Mouse (Mus musculus) right cerebral cortex, postnatal 25 days (tissue): Measurements from ENCODE around the gene Suv39h1.
"Not testable (repeated sequence)": the region's sequence is repeated elsewhere in the genome, so short reads cannot be mapped to it uniquely, and the experiment has no call there.

Experiments
- DNase-seq: peaks from one replicate; pipeline ENCODE4 v3.0.0; 2022

Suv39h1 gene

GRCm38 (mm10) chrX:8074430-8075014 is at the start of gene Suv39h1:
Gene Suv39h1, minus strand, starts transcription at chrX:8074760.
- DNase-seq = peak; percentile 91

GRCm38 (mm10) chrX:8123821-8124470 is 49.4 kb upstream of the Suv39h1 start:
- no peak for DNase-seq

GRCm38 (mm10) chrX:8117264-8117663 is 42.7 kb upstream of the Suv39h1 start:
- DNase-seq = no peak

GRCm38 (mm10) chrX:8115275-8115674 is 40.7 kb upstream of the Suv39h1 start:
- DNase-seq = no peak

DNA sequence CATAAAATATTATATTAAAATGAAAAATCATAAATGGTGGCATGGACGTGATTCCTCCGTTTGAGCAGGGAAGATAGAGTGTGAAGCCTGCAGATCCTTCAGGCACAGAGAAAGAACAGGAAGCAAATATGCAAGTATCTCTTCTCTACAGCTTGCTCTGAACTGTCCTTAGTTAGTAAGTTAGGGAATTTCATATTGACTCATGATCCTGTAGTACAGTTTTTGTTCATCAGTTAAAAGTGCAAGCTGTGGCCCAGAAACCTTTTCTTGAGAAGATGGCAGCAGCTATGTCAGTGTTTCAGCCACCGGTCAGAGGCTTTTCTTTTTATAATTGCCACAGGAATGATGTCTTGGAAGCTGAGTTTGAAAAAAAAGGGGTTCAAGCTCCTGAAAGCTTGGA is 30.5 kb upstream of the Suv39h1 start:
- no peak for DNase-seq

DNA sequence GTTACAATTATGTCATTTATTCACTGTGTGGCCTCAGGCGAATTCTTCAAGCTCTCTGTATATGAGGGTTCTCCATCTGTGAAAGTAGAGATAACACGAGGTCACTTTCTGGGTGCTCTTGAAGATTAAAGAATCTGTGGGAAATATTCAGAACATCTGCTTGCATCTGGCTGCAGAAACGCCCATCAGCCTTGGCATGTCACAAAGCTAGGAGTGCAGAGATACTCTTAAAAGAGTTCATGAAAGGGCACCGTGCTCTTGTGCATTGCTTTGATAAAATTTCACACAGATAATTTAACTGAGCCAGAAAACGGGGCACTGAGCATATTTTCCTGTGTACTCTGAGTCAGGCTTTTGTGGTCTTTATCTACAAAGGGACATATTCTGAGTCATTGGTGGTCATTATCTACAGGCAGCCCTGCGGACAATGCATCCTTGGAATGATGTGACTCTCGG is 27.7 kb upstream of the Suv39h1 start:
- no peak for DNase-seq

GRCm38 (mm10) chrX:8101017-8101416 is 26.5 kb upstream of the Suv39h1 start:
- peak; percentile 40 for DNase-seq

- no peak for DNase-seq
Measured at GRCm38 (mm10) chrX:8099435-8099834, 24.9 kb upstream of the Suv39h1 start.

- DNase-seq = peak; percentile 92
Measured at GRCm38 (mm10) chrX:8096787-8097242, 22.3 kb upstream of the Suv39h1 start.

GRCm38 (mm10) chrX:8096068-8096786 is 21.7 kb upstream of the Suv39h1 start:
- DNase-seq = peak; percentile 82

DNA sequence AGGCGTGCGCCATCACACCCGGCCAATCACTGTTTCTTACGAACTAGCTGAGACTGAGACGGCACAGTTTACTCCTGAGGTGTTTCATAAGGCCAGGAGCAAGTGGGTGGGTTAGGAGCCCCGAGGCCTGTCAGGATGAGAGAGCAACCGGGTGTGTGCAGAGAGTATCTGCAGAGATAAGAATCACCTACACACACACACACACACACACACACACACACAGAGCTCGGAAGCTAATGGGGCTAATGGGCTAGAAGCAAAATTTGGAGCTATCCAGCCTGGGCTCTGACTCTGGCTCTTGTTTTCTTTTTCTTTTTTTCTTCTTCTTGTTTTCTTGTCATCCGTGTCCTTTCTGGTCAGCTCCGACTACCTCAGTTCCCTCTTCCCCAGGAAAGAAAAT is 21.0 kb upstream of the Suv39h1 start:
- no peak for DNase-seq

GRCm38 (mm10) chrX:8090954-8091347 is 16.4 kb upstream of the Suv39h1 start:
- DNase-seq = not testable (repeated sequence)

DNA sequence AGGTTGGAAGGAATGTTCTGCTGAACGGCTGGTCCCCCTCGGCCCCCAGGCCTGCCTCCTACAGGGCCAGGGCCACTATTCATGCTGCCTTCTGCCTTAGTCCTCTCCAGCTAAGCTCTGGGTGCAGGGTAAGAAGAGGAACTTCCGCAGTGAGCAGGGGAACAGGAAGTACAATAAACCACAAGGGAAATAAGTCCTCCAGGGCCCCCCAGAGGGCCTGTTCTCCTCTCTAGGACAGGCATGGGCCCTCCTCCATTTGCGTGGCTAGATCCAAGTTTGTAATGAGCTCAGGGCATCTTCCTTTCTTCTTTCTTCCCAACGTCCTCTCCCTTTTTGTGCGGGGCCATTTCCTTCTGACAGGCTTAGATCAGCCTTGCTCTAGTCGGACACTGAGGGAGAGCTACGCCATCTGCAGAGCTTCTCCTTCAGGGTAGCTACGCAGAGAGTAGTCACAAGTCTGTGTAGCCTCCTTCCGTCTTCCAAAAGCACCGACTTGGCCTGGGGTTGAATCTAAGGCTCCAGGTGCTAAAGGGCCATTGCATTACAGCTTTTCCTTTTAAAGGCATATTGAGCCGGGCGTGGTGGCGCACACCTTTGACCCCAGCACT is 15.9 kb upstream of the Suv39h1 start, which contains the start of gene Was:
Was (minus strand) TSS at position 153 of the 608 bp plus-strand sequence.
- DNase-seq = no peak

DNA sequence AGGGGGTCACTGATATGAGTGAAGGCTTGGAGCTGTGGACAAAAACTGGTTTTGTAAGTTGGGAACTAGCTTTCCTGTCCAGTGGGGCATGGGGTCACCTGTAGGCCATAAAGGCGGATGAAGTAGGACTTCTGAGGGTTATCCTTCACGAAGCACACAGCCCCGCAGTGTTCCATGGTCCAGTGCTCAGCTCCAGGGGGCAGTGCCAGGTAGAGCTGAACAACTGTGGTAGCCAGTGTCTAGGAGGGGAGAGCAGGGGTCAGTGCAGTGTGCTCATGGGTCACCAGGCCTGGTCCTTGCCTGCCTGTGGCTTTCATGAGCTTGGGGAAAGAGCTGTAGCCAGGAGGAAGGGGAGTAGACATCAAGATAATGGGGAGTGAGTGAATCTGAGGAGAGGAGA is 15.2 kb upstream of the Suv39h1 start:
- no peak for DNase-seq

DNA sequence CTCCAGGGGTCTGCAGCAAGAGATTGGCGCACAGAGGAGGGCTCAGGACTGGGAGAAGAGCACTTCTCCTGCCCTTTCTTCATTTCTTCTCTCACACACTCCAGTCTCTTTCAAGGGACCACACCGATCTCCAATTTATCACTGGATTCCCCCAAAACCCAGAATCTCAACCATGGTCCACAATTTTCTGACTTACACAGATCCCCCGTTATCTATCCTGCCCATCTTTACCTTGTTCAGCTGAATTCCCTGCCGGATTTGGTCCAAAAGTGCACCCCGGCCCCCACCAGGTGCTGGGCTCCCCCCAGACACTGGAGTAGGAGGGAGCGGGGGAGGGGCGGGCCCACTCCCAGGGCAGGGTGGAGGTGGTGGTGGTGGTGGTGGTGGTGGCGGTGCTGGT is 11.1 kb upstream of the Suv39h1 start:
- DNase-seq = no peak

- no peak for DNase-seq
Measured at GRCm38 (mm10) chrX:8084771-8085259, 10.3 kb upstream of the Suv39h1 start.

GRCm38 (mm10) chrX:8075104-8075503 is 544 bp upstream of the Suv39h1 start:
- no peak for DNase-seq

GRCm38 (mm10) chrX:8073881-8074429 is 605 bp downstream of the Suv39h1 start:
- DNase-seq = peak; percentile 10

GRCm38 (mm10) chrX:8069166-8069565 is 5.4 kb downstream of the Suv39h1 start:
- no peak for DNase-seq

GRCm38 (mm10) chrX:8051044-8051781 is 23.3 kb downstream of the Suv39h1 start:
- not testable (repeated sequence) for DNase-seq

- DNase-seq = no peak
Measured at GRCm38 (mm10) chrX:8033009-8033408, 41.6 kb downstream of the Suv39h1 start.

GRCm38 (mm10) chrX:8026811-8027210 is 47.7 kb downstream of the Suv39h1 start:
- DNase-seq = no peak
